Mouse (Mus musculus) kidney, postnatal 0 days (tissue): Measurements from ENCODE around the gene Pex12. TPM values are rescaled to one million over a fixed set of nuclear protein-coding genes. Genes with fewer than 3 reads are reported as not detected.

Experiments used
- ATAC-seq: fragments of 200-750 bp; cut with Nextera tagmentation; replicated peaks from 2 replicates; pipeline ENCODE4 v1.8.0; 2017; ENCODE audit warnings: low read depth, moderate number of reproducible peaks, moderate TSS enrichment, moderate library complexity; ENCODE audit not compliant: low FRiP score
- DNase-seq: peaks from one replicate; pipeline ENCODE4 v3.0.0-alpha.2; 2016; ENCODE audit warnings: low spot score
- H3K27ac ChIP-seq: fragments of 300-500 bp; sonication (generic); 2 replicates; pipeline ENCODE4 v1.5.1; 2014; ENCODE audit warnings: mild to moderate bottlenecking
- H3K27me3 ChIP-seq: fragments of 300-500 bp; sonication (generic); 2 replicates; pipeline ENCODE4 v1.6.1; 2014; ENCODE audit warnings: low read length, mixed read lengths; ENCODE audit not compliant: insufficient read depth
- H3K36me3 ChIP-seq: fragments of 300-500 bp; sonication (generic); 2 replicates; pipeline ENCODE4 v1.6.1; 2014; ENCODE audit warnings: low read length, mixed read lengths; ENCODE audit not compliant: insufficient read depth
- H3K4me1 ChIP-seq: fragments of 300-500 bp; sonication (generic); replicated peaks from 2 replicates; pipeline ENCODE4 v1.6.1; 2014; ENCODE audit warnings: antibody characterized with exemption, low read length, mixed read lengths; ENCODE audit not compliant: insufficient read depth
- H3K4me2 ChIP-seq: fragments of 300-500 bp; sonication (generic); 2 replicates; pipeline ENCODE4 v1.6.1; 2014; ENCODE audit warnings: mild to moderate bottlenecking, low read length, moderate library complexity, mixed read lengths
- H3K4me3 ChIP-seq: fragments of 300-500 bp; sonication (generic); replicated peaks from 2 replicates; pipeline ENCODE4 v1.5.1; 2014; ENCODE audit warnings: low read depth, low read length
- H3K9ac ChIP-seq: fragments of 300-500 bp; sonication (generic); 2 replicates; pipeline ENCODE4 v1.6.1; 2014; ENCODE audit warnings: low read depth, low read length
- H3K9me3 ChIP-seq: fragments of 300-500 bp; sonication (generic); replicated peaks from 2 replicates; pipeline ENCODE4 v1.6.1; 2016; ENCODE audit warnings: low read length, inconsistent platforms, mixed read lengths
- CTCF ChIP-seq: IDR thresholded peaks from 2 replicates; pipeline ENCODE4 v1.5.1; 2016; ENCODE audit warnings: antibody characterized with exemption, low read depth, mild to moderate bottlenecking, moderate library complexity
- WGBS: fragments of 180-500 bp; shearing (Covaris S2); extraction: QIAGEN DNeasy Blood & Tissue Kit; methylation state at CpG from one replicate; pipeline ENCODE4 v1.1.7; 2014; 5-methylcytosine and 5-hydroxymethylcytosine counted together
- polyA plus RNA-seq: library from polyadenylated mRNA; unstranded; fragments of >200 nt; fragmentation: Nextera tagmentation; extraction: Ambion mirVana; gene quantifications from 2 replicates; pipeline ENCODE4 v1.2.1, GENCODE M21; 2015

Pex12 gene
- polyA plus RNA-seq, 1 experiment from 2014 or later = 12.2 TPM

GRCm38 (mm10) chr11:83299724-83300123 is 2.7 kb downstream of the Pex12 start:
- no peaks in the 10 kb centered on the region for H3K36me3 ChIP-seq
- H3K9me3 ChIP-seq = no peaks in the 10 kb centered on the region

GRCm38 (mm10) chr11:83298225-83299195 is 3.9 kb downstream of the Pex12 start, which contains the start of gene Ap2b1:
TSS of gene Ap2b1 (plus strand) at chr11:83299024.
- peaks cover 19% of the 10 kb centered on the region for H3K4me1 ChIP-seq
- H3K27ac ChIP-seq = peak within 1 kb of the TSS; percentile 94
- H3K4me3 ChIP-seq = peak within 1 kb of the TSS; percentile 80
- 2% methylated on average over 56 of the region's 56 CpGs for whole genome bisulfite sequencing
- peak; percentile 93 for ATAC-seq
- no peaks in the 10 kb centered on the region for H3K36me3 ChIP-seq
- DNase-seq = peak; percentile 99
- peak within 1 kb of the TSS; percentile 66 for H3K4me2 ChIP-seq
- H3K9me3 ChIP-seq = no peaks in the 10 kb centered on the region
- no peaks in the 10 kb centered on the region for H3K27me3 ChIP-seq
- H3K9ac ChIP-seq = peak within 1 kb of the TSS; percentile 91
- no peak for TF ChIP-seq CTCF

More at GRCm38 (mm10) chr11:83299724-83300123, 2.7 kb downstream of the Pex12 start:
- Histone ChIP-seq H3K27me3 (no peaks in the 10 kb centered on the region), H3K4me1 (peaks cover 26% of the 10 kb centered on the region), H3K4me2 (no peak overlapping the region), H3K27ac (no peak overlapping the region), H3K4me3 (no peak overlapping the region), H3K9ac (no peak overlapping the region)
- TF ChIP-seq CTCF = no peak
- no peak for ATAC-seq
- no peak for DNase-seq
- WGBS = 91% methylated on average over 9 of the region's 9 CpGs

- 72% methylated on average over 6 of the region's 6 CpGs for WGBS
- no peak for TF ChIP-seq CTCF
These were observed 4.6 kb downstream of the Pex12 start for GRCm38 (mm10) chr11:83297816-83298215.

GRCm38 (mm10) chr11:83294133-83294532 is 8.3 kb downstream of the Pex12 start:
- DNase-seq (no peak), ATAC-seq (no peak)
- Histone ChIP-seq H3K27ac (no peak overlapping the region), H3K9ac (no peak overlapping the region), H3K4me2 (no peak overlapping the region), H3K9me3 (no peaks in the 10 kb centered on the region), H3K36me3 (no peaks in the 10 kb centered on the region), H3K4me3 (no peak overlapping the region), H3K4me1 (peaks cover 24% of the 10 kb centered on the region), H3K27me3 (no peaks in the 10 kb centered on the region)
- WGBS = 91% methylated on average over 2 of the region's 2 CpGs
- TF ChIP-seq CTCF = no peak

More at GRCm38 (mm10) chr11:83297816-83298215, 4.6 kb downstream of the Pex12 start:
- Histone ChIP-seq H3K4me1 (peaks cover 24% of the 10 kb centered on the region), H3K9ac (peak overlapping the region; percentile 91), H3K9me3 (no peaks in the 10 kb centered on the region), H3K27ac (peak overlapping the region; percentile 94; the same call in 1 of the 2 replicates), H3K4me3 (peak overlapping the region; percentile 80), H3K27me3 (no peaks in the 10 kb centered on the region), H3K4me2 (peak overlapping the region; percentile 66), H3K36me3 (no peaks in the 10 kb centered on the region)
- ATAC-seq (no peak), DNase-seq (no peak)

- TF ChIP-seq CTCF = no peak
- 85% methylated on average over 1 of the region's 1 CpGs for WGBS
- no peak overlapping the region for H3K9ac ChIP-seq
- H3K36me3 ChIP-seq = no peaks in the 10 kb centered on the region
- peaks cover 22% of the 10 kb centered on the region for H3K4me1 ChIP-seq
- H3K4me3 ChIP-seq = no peak overlapping the region; the same call in 1 of the 2 replicates
- ATAC-seq (no peak), DNase-seq (no peak)
- H3K9me3 ChIP-seq = no peaks in the 10 kb centered on the region
- no peaks in the 10 kb centered on the region for H3K27me3 ChIP-seq
- peak overlapping the region; percentile 75 for H3K4me2 ChIP-seq
- no peak overlapping the region for H3K27ac ChIP-seq
These were observed 9.2 kb downstream of the Pex12 start for GRCm38 (mm10) chr11:83293182-83293581.

GRCm38 (mm10) chr11:83292251-83292587 is 10.2 kb downstream of the Pex12 start:
- WGBS = under 1% methylated on average over 5 of the region's 5 CpGs
- Histone ChIP-seq H3K36me3 (no peaks in the 10 kb centered on the region), H3K27ac (peak overlapping the region; percentile 55), H3K27me3 (no peaks in the 10 kb centered on the region), H3K9me3 (no peaks in the 10 kb centered on the region), H3K9ac (peak overlapping the region; percentile 72), H3K4me3 (peak overlapping the region; percentile 67), H3K4me1 (peaks cover 13% of the 10 kb centered on the region), H3K4me2 (peak overlapping the region; percentile 75)
- no peak for TF ChIP-seq CTCF
- ATAC-seq (no peak), DNase-seq (no peak)
